Mouse (Mus musculus): ENCODE data around the gene Ahsa1.
"Not testable (repeated sequence)": the region's sequence is repeated elsewhere in the genome, so short reads cannot be mapped to it uniquely, and the experiment has no call there.

The Ahsa1 gene

GRCm38 (mm10) chr12:87266108-87266826, at the start of gene Ahsa1, which contains the start of gene Vipas39:
Ahsa1 (plus strand) TSS chr12:87266479.
Vipas39 (minus strand) TSS chr12:87266256.
- peak; percentile 83 to 87 for DNase-seq

GRCm38 (mm10) chr12:87217596-87217995, 48.7 kb upstream of the Ahsa1 start:
- no peak for DNase-seq

GRCm38 (mm10) chr12:87219362-87219761, 46.9 kb upstream of the Ahsa1 start:
- DNase-seq = peak in 1 of 2 experiments; percentile 10

GRCm38 (mm10) chr12:87224950-87225349, 41.3 kb upstream of the Ahsa1 start:
- no peak for DNase-seq

- no peak for DNase-seq
Measured at GRCm38 (mm10) chr12:87226801-87227200, 39.5 kb upstream of the Ahsa1 start.

GRCm38 (mm10) chr12:87229633-87230032, 36.6 kb upstream of the Ahsa1 start:
- no peak for DNase-seq

GRCm38 (mm10) chr12:87230379-87230895, 35.8 kb upstream of the Ahsa1 start:
- DNase-seq = no peak

- no peak for DNase-seq
Measured at GRCm38 (mm10) chr12:87236882-87237483, 29.3 kb upstream of the Ahsa1 start.

- no peak for DNase-seq
Measured at GRCm38 (mm10) chr12:87238632-87239031, 27.6 kb upstream of the Ahsa1 start, which contains the start of gene Noxred1. Noxred1 (minus strand) TSS chr12:87238732.

GRCm38 (mm10) chr12:87250161-87250560, 16.1 kb upstream of the Ahsa1 start:
- DNase-seq = no peak

- DNase-seq = no peak
Measured at GRCm38 (mm10) chr12:87253878-87254277, 12.4 kb upstream of the Ahsa1 start.

GRCm38 (mm10) chr12:87256629-87257028, 9.7 kb upstream of the Ahsa1 start:
- DNase-seq = no peak

- DNase-seq = no peak
Measured at GRCm38 (mm10) chr12:87260562-87260961, 5.7 kb upstream of the Ahsa1 start.

- no peak for DNase-seq
Measured at GRCm38 (mm10) chr12:87265444-87265843, 835 bp upstream of the Ahsa1 start.

GRCm38 (mm10) chr12:87266827-87267603, 736 bp downstream of the Ahsa1 start:
- no peak for DNase-seq

GRCm38 (mm10) chr12:87267682-87268081, 1.4 kb downstream of the Ahsa1 start:
- DNase-seq = peak; percentile 18 to 33

- no peak for DNase-seq
Measured at GRCm38 (mm10) chr12:87274853-87275831, 8.9 kb downstream of the Ahsa1 start.

- DNase-seq = not testable (repeated sequence)
Measured at GRCm38 (mm10) chr12:87277251-87277650, 11.0 kb downstream of the Ahsa1 start.

GRCm38 (mm10) chr12:87278118-87278730, 11.9 kb downstream of the Ahsa1 start:
- DNase-seq = no peak

- no peak for DNase-seq
Measured at GRCm38 (mm10) chr12:87279350-87279749, 13.1 kb downstream of the Ahsa1 start.

GRCm38 (mm10) chr12:87279879-87280278, 13.6 kb downstream of the Ahsa1 start:
- DNase-seq = no peak

- no peak for DNase-seq
Measured at GRCm38 (mm10) chr12:87281766-87282165, 15.5 kb downstream of the Ahsa1 start.

Data from cerebellum, postnatal 36 days (tissue).